Mouse (Mus musculus): ENCODE data around the gene Riok2.
"Not testable (repeated sequence)": the region's sequence is repeated elsewhere in the genome, so short reads cannot be mapped to it uniquely, and the experiment has no call there.

Riok2 gene

DNA sequence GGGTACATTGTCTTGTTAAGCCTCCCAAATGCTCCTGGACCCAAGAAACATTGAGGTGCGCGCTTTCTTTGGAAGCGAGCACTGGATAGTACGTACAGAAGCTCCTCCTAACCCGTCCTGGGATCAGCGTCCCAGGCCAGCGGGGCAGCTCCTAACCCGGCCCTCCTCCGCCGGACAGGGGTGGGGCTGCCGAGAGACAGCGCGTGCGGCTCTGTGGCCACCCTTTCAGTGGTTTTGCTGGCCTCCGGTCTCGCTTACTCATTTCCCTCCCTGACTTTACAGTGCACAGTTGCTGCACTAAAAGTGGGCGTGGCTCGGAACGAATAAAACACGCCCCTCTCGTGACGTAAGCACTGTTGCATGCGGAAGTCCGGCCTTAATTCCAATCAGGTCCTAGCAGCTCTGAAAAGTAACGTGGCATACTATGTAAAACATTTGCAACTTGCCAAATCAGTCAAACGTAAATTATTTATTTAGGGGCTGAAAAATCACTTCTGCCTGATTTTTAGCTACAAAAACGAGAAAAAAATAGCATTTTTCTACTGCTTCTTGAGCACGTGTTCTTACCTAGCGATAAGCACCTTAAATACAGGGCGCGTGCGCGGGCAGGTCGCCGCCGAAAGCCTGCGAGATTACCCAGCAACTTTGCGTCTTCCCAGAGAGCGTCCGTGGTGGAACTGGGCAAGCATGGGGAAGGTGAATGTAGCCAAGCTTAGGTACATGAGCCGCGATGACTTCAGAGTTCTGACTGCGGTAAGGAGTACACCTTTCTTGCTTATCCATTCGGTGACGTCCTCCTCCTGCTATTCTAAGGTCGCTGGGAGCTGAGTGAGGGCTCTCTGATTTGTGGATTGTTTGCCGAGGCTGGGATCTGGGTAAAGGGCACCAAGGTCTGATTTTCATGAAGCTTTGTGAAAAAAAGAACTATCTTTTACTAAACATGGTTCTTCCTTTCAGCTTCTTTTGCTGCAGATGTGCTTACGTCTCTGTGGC, at the start of gene Riok2:
Riok2 (plus strand) TSS at position 392 of the 993 bp plus-strand sequence.
- DNase-seq (ENCODE audit: low spot score) = peak; percentile 90

DNA sequence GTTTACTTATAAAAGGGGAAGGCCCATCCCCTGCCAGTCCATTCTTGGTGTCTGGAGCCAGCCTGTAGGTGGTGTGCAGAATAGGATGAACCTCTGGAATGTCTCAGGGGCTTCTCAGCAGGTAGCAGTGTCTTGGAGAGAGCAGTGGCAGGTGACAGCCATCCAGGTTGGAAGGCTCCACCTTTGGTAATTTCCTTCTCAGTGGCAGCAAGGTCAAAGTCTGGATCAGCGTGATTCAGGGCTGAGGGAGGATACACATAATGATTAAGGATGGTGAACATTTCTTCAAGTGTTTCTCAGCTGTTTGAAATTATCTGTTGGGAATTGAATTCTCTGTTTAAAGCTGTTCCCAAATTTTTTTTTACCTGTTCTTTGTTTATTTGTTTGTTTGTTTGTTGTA, 48.1 kb upstream of the Riok2 start:
- not testable (repeated sequence) for DNase-seq (ENCODE audit: low spot score)

DNA sequence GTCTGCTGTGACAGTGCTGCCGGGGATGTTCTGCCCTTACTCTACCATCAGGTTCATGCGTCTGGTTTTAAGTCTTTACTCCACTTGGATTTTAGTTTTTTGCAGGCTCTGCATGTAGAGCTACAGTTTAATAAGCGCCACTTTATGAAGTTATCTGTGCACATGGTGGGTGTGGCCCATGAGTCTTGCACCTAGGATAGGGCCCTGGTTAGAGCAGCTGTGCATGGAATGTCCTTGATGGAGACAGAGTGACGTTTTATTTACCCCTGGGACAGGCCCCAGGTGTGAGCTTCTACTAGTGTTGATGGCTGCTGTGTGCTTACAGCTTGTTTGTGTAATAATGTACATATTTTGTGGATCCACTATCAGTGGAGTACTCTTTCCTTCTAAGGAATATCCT, 47.5 kb upstream of the Riok2 start:
- DNase-seq (ENCODE audit: low spot score) = no peak

DNA sequence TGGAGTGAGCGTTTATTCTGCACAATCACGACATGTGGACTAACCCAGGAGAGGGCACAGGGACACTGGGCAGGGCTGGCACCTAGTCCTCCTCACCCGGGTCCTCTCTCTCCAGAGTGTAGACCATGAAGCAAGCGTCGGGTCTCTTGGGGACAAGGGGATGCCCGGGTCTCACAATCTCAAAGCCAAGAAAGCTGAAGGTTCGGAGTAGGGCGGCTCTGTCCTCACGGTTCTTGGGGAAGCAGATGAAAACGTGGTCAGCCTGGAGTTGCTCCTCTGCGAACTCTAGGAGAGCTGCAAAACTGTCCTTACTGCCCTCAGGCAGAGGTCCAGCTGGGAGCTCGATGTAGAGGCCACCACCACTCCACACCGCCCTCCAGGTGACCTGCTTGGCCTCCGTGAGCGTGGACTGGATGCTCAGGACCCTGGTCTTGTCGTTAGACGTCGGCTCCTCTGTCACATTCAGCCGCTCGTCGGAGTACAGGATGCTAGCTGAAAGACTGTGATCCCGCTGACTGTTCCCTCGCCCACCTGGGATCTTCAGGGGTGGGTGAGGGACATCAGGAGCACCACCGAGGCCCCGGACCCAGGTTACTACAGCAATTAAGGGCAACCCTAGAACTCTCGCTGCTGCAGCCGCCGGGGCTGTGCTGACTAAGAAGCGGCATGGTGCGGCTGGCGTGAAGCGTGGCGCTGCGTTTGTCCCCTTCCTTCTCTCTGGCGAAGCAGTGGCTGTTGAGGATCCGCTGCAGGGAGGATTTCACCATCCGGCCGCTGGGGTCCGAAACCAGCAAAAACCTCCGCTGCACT, 28.5 kb upstream of the Riok2 start:
- DNase-seq (ENCODE audit: low spot score) = not testable (repeated sequence)

DNA sequence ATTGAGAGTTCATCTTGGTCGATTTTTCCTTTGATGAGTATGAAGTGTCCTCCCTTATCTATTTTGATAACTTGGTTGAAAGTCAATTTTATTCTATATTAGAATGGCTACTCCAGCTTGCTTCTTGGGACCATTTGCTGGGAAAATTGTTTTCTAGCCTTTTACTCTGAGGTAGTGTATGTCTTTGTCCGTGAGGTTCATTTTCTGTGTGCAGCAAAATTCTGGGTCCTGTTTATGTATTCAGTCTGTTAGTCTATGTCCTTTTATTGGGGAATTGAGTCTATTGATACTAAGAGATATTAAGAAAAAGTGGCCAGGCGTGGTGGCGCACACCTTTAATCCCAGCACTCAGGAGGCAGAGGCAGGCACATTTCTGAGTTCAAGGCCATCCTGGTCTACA, 27.8 kb upstream of the Riok2 start:
- DNase-seq (ENCODE audit: low spot score) = not testable (repeated sequence)

DNA sequence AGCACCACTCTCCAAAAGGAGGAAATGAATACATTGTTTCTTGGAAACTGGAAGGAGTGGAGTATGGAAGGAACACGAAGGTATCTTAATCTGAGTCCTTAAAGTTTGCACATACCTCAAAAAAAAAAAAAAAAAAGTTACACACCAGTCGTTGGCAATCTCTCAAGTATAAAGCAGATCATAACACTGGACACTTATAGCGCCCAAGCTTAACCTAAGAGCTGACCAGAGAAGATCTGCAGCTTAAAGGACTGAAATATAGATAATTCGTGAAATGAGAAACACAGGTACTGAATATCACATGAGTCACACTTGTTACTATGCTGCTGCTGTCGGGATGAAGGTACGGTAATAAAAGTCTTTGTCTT, 575 bp upstream of the Riok2 start:
- DNase-seq (ENCODE audit: low spot score) = no peak

DNA sequence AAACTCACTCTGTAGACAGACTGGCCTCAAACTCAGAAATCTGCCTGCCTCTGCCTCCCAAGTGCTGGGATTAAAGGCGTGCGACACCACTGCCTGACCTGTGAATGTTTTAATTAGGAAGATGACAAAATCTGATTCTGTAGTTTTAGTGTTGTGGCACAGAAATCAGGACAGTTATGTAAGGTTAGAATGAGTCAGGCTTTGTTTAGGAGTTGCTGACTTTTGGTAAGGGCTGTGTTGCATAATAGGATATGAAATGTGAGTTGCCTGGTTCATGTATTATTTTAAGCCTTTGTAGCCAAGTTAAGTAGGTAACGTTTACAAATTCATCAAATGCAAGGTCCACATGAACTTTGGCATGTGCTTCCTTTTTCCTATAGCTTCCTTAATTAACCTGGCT, 1.5 kb downstream of the Riok2 start:
- DNase-seq (ENCODE audit: low spot score) = no peak

DNA sequence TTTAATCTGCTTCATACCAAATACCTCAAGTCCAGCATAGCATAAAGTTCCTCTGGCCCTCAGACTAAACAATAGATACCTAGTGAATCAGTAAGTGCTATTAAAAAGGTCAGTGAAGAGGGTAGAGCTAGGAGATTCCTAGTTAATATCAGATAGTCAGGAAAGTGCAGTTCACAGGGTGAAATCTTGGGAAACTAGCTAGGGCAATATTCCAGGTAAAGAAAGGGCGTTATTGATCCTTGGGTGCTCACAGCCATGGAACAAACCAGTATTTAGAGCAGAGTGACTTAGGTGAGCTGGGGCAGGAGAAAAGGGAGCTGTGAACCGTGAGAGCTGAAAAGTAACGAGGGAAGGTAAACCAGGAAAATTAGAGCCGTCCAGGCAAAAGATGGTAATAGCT, 9.6 kb downstream of the Riok2 start:
- DNase-seq (ENCODE audit: low spot score) = no peak

DNA sequence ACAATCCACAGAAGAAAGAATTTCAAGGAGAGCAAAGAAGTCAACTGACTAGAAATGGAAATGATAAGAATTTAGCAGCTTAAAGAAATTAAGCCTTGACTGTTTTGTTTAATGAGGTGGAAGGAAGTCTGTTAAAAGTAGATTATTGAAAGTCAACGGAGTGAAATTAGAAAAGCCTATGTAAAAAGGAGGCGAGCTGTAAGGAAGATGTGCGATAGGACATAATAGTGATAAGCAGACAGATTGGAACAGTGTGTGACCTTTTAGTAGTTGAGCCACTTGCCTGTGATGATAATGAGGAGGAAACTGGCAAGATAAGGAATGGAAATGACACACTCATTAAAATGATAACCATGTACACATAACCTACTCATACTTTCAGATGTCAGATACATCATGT, 10.4 kb downstream of the Riok2 start:
- no peak for DNase-seq (ENCODE audit: low spot score)

DNA sequence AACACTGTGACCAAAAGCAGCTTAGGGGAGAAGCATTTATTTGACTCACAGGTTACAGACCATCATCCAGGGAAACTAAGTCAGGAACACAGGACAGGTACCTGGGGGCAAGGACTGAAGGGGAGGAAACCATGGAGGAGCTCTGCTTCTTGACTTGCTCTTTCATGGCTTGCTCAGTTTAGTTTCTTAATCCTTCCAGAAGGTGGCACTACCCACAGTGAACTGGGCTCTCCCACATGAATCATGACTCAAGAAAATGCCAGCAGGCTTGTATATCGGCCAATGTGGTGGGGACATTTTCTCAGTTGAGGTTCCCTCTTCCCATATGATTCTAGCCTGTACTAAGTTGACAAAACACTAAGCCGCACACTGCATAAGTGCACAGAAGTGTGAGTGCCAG, 12.0 kb downstream of the Riok2 start:
- DNase-seq (ENCODE audit: low spot score) = no peak

DNA sequence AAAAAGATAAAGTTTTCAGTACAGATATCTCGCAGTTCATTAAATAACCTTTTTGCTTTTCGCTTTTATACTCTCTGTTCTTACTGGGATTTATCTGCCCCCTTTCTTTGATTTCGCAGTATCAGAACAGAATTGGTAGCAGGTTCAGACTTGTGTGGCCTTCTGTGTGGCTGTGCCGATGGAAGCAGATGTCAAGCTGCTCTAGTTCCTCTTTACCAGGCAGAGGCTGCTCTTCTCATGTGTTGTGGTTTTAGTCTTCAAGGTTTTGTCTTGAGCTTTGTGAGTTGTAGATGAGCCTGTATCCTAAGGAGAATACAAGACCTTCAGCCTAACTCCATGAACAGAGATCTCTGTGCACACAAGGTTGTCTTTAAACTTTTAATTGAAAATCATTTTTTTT, 17.7 kb downstream of the Riok2 start:
- DNase-seq (ENCODE audit: low spot score) = no peak

DNA sequence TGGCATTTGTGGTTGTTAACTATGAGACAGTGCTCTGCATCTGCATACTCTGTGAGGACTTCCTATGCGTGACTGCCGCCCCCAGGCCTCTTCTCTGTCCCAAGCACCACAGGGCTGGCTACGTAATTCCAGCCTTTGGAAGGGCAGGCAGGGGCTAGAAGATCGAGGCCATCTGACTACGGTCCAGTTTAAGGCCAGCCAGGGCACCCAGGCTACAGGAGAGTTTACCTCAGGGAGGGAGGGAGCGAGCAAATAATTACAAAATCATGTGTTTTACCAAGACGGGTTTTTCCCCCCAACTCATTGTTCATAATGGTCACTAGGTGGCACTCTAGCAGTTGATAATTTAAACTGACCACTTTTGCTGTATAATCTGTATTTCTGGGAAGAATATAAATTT, 18.8 kb downstream of the Riok2 start:
- no peak for DNase-seq (ENCODE audit: low spot score)

DNA sequence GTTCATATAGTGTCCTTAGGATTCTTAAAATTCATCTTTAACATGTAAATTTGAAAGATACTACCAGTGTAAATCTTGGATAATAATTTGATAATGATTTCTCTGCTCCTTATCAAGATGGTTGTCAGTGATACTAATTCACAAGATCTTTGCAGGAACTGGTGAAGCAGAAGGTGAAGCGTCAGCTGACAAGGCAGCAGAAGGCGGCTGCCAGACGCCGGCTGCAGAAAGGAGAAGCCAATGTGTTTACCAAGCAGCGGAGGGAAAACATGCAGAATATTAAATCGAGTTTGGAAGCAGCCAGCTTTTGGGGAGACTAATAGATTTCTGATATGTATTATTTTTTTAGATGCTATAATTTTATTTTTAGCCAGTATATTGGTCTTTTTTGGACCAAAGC, 19.2 kb downstream of the Riok2 start:
- no peak for DNase-seq (ENCODE audit: low spot score)

DNA sequence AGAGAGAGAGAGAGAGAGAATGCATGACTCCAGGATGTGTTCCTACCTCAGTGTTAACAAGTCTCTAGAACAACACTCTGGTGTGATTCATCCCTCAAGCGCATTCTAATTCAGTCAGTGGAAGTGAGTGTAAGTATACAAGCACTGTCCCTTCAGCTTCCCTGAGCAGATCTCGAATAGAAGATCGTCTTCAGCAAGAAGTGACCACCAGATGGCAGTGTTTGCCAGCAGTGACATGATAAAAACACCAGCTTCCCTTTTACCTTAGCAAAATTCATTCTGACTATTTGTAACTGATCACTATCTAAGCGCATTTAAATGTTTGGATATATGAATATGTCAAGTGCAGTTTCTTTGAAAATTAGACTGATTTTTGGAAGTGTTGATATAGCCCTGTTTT, 20.2 kb downstream of the Riok2 start:
- DNase-seq (ENCODE audit: low spot score) = peak; percentile 73

DNA sequence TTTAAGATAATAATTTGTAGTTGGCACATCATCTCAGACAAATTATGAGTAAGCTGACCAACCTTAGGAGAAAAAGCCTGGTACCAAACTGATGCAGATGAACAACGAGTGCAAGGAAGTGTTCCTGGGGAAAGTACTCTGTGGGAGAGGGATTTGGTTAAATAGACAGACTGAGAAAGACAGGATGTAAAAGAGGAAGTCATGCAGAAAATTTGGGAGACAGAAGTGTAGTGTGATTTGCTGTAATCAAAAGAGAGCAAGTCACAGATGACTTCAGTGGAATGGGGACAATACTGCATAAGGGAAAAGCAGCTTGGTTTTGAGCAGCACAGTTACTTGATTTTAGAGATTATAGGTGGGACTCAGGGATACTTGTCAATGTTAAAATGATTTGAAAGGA, 22.8 kb downstream of the Riok2 start:
- no peak for DNase-seq (ENCODE audit: low spot score)

DNA sequence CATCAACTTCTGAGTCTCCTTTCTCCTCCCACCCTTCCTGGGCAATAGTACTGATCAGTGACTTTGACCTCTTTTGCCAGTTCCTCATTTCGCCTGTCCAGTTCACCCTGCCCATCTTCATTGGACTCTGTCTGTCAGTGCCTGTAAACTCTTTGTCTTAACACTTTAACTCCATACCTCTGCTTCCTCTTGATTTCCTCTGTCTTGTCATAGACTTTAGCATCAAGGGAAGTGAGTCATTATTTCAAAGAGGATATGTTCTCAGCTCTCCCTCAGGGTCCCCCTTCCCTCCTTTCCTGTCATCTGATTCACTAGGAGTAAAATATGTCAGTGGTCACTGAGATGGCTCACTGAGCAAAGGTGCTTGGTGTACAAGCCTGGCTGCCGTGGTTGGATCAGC, 24.6 kb downstream of the Riok2 start:
- no peak for DNase-seq (ENCODE audit: low spot score)

DNA sequence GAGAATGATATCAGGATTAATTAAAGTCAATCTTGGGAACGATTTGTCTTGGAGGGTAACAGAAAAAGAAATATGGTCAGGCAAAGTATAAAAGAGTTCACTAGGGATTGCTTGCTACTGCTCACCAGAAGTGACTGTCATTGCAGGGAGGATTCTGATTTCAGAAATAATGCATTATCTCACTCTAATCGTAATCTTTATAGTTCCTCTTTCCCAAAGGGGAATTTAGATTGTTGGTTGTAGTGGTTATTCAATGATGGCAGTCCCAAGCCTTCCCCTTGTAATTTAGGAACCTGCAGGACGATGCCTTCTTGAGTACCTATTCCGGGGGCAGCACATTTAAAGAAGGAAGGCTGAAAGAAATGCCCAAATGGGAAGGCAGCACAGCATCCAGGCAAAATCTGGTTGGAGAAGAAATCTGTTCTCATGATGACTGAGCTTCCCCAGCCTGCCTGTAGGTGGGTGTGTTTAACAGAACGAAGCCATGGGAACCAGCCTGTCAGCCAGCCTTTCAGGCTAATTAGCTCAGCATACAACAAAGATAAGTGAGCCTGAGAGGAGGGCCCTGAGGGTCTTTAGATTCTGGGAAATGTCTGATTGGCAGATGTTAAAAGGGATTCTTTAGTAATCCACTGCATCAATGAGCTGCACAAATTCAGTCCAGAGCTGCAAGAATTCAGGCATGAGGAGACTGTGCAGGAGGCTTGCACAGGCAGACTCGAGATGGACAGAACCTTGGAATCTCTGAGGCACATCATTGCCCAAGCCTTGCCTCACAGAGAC, 28.3 kb downstream of the Riok2 start, which contains the start of gene Lix1:
Lix1 (plus strand) TSS at position 451 of the 783 bp plus-strand sequence.
- DNase-seq (ENCODE audit: low spot score) = peak; percentile 66

DNA sequence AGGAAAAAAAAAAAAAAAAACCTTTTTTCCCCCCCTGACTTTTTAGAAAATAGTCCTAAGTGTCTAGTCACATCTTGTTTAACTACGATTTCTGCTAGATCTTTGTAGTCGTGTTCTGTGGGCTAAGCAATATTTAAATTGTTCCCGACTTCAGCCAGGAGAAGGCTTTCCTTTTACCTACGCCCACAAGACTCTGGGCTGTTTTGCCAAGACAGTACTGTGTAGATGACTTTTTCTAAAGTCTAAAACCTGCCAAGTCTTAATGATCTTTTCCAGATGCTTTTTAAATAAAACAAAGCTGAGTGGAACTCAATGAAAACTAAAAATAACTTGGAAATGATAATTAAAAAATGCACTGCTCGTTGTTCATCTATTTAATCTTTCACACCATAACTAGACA, 28.9 kb downstream of the Riok2 start:
- no peak for DNase-seq (ENCODE audit: low spot score)

DNA sequence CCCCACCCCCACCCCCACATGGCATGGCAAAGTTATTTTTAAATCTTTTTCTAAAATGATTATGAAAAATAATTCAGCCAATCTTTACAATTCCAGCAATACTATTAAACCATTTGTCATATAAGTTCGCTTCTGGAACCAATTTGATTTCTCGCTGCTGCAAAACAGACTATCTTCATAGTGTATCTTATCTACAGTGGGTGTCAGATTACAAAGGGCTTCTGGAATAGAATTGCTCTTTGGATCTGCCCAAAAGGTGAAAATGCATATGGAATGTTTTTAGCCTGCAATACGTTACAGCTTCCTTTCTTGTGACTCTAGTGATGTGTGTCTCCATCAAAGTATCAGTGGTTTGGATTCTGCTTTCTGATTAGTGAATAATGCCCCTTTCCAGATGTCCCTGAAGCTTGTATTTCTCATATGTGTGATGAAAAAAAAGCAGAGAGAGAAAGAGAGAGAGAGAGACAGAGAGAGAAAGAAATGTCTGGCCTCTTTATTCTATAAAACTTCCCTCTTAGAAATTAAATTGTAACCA, 29.5 kb downstream of the Riok2 start:
- DNase-seq (ENCODE audit: low spot score) = no peak

DNA sequence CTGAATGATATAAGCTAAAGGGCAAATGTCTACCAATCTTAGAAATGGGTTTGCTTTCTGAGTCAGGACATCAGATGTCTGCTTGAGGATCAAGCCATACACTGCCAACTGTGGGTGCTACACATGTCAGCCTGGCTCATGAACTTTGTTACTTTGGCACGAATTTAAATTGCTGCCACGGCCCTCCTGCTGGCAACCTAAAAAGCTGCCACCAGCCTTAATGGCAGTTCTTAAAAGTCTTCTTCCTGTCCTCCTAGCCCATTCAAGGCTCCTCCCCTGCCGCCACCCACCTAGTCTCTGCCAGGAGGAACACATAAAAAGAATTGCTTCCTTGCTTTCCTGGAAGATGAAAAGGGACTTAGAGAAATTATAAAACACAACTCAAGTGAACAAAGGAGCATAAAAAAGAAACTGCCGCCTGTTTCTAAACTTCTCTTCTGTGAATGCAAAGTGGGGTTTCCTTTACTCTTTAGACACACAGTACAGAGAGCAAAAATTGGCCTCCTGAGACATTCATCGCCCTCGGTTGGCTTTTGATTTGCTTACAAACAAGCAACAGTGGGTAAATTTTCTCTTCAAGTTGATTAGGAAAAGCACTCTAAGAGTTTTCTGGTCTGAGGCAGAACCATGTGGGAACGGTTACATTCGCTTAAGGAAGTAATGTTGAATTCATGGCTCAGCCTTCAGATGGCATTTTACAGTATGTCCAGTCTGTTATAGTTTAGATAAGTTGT, 30.9 kb downstream of the Riok2 start:
- no peak for DNase-seq (ENCODE audit: low spot score)

DNA sequence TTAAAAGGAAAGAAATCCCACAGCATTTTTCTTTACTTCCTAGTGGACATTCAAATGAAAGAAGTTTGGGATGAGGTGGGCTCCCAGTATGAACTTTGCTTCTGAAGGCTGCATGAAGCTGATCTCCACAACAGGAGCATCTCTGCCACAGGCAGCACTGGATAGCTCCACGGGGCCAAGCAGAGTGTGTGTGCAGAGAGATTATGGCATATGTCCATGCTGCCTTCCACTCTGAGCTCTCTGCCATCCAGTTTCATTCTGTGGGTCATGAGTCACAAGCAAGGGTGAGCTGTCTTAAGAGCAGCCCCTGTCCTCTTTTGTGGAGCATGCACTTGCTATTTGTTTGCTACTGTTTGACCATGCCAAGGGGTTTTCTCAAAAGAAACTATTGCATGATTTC, 31.5 kb downstream of the Riok2 start:
- DNase-seq (ENCODE audit: low spot score) = no peak
